Mouse (Mus musculus): ENCODE data around the gene Fam240b. TPM values are rescaled to one million over a fixed set of nuclear protein-coding genes. Genes with fewer than 3 reads are reported as not detected.

Gene Fam240b
- not detected for polyA plus RNA-seq (2017; shearing (Covaris generic))

DNA sequence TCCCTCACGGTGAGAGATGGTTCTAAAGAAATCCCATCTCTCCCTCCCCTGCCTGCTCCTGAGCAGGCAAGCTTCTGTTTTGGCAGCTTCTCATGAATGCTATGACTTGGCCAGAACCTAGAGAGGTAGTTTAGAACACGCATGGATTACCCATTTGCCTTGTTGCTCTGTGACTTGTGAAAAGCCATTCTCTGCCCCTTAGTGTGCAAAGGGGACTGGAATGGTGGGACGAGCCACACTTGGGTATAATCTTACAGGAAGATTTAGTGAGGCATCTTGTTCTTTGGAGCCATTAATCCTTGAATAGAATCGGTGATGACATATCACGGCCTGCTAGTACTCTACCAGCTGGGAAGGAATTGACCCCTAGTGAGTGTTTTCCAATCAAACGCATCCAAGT is at the start of gene Fam240b:
Fam240b (minus strand) TSS at position 101 of the 400 bp plus-strand sequence.

DNA sequence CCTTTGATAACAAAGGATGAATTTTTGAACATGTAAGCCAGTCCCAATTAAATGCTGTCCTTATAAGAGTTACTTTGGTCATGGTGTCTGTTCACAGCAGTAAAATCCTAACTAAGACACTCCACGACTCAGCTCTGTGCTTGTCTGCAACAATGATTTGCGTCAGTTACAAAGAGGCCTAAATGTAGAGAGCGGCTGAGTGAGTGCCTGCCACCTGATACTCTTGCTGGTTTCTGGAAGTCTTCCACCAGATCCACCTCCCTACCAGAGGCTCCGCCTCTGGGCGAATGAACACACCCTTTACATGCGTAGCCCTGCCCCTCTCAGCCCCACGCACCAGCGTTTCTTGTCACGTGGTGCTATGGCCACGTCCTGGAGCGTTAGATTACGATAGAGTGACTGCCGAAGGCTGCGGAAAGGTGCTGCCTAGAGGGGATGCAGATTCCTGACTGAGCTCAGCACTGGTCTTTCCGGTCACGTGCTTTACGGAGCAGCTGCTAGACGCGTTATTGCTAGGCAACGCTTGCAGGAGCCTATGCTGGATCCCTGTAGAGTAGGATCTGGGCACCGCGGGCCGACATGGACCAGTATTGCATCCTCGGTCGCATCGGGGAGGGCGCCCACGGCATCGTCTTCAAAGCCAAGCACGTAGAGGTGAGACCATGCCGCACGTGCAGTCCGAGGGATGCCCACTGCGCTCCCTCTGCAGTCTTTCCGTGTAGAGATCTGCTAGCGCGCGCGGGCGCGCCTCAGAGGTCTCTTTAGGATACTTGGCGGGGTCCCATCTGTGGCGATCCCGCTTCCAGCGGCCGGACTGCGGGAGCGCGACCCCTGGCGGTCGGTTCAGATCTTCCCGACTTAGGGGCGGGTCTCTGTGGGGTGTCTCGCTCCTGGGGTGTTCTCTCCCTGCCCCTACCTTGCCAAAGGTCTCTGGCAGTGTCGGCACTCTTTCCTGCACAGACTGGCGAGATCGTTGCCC is 65.3 kb downstream of the Fam240b start, which contains the start of gene Cdk20:
Cdk20 (plus strand) TSS at position 298 of the 979 bp plus-strand sequence.

Other genes with a start within 250 kb of the Fam240b start
- 11.4 TPM for gene Cdc14b, start 222.5 kb downstream of the Fam240b start, polyA plus RNA-seq (2017; shearing (Covaris generic))
- gene Aaed1, start 185.1 kb downstream of the Fam240b start, polyA plus RNA-seq (2017; shearing (Covaris generic)): 5.5 TPM
- gene Ctsl, start 126.9 kb downstream of the Fam240b start, polyA plus RNA-seq (2017; shearing (Covaris generic)): 20.4 TPM
- 8.9 TPM for gene Cdk20, start 65.5 kb downstream of the Fam240b start, polyA plus RNA-seq (2017; shearing (Covaris generic))

All from CD4-positive, CD25-positive, alpha-beta regulatory T cell, adult 9 weeks (primary cell).